Mouse (Mus musculus) adrenal gland, postnatal 14 days (tissue): ENCODE measurements around the gene Btbd7. TPM values are rescaled to one million over a fixed set of nuclear protein-coding genes. Genes with fewer than 3 reads are reported as not detected.

ENCODE experiments used
- DNase-seq: peaks from one replicate; pipeline ENCODE4 v3.0.0; 2021; ENCODE audit warnings: mixed read lengths
- total RNA-seq: library from RNA; stranded (reverse); gene quantifications from 2 replicates; pipeline ENCODE4 v1.2.3, GENCODE M21; 2021

The Btbd7 gene
- total RNA-seq, 1 experiment from 2014 or later = 44.4 TPM

DNA sequence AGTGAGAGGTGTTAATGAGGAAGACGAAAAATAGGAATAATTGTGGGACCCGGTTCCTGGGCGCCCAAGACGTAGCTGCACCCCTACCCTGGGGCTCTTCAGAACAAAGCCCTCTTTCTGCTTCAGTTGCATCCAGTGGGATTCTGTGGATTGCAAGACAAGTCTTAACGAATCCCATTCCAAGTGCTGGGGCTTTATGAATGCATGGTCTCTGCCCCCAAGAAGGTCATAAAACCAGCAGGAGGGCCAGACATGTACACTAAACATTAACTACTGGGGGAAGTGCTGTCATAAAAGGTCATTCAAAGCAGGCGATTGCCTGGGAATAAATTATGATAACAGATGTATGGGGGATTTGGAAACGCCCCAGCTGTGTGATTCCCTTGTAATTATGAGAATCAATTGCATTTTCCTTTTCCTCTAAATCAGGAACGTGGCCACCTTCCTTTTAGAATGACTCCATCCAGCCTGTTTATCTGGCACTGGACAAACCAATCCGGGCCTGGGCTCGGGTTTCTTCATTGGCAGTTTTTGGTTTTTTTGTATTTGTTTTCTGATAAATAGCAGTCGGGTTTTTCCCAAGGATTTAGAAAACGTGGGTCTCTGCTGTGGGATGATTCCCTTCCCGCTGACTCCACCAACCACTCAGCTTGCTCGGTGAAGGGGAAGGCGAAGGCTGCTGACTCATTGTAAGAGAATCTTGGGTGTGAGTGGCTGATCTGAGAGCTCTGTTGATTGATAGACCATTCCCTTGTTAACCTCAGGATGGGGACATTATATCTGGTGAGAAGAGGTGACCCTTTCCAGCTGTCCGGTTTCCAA lies 147.3 kb downstream of the Btbd7 start:
- DNase-seq = peak; percentile 57

Other genes starting within 250 kb of the Btbd7 start
- 72.0 and 79.8 TPM in 2 replicates for gene Itpk1, start 173.5 kb downstream of the Btbd7 start, total RNA-seq
- gene Moap1, start 134.8 kb downstream of the Btbd7 start, total RNA-seq = 9.3 and 9.6 TPM in 2 replicates
- 5.7 TPM in 2 replicates for gene Tmem251, start 134.7 kb downstream of the Btbd7 start, total RNA-seq
- gene Gm28051, start 120.7 kb downstream of the Btbd7 start, total RNA-seq = not detected in 2 replicates
- 15.6 and 16.9 TPM in 2 replicates for gene Gon7, start 120.7 kb downstream of the Btbd7 start, total RNA-seq
- gene Ubr7, start 120.5 kb downstream of the Btbd7 start, total RNA-seq = 32.4 and 36.4 TPM in 2 replicates
- gene Gm20604, start 119.8 kb downstream of the Btbd7 start, total RNA-seq = 6.6 and 7.0 TPM in 2 replicates
- gene Cox8c, start 20.8 kb upstream of the Btbd7 start, total RNA-seq = not detected in 2 replicates
- gene Unc79, start 70.4 kb upstream of the Btbd7 start, total RNA-seq = 6.1 and 6.2 TPM in 2 replicates